Mouse (Mus musculus) G1E (cell line): ENCODE measurements around the gene Perm1.

ENCODE experiments used
- CTCF ChIP-seq: IDR thresholded peaks from 2 replicates; pipeline ENCODE4 v1.5.1; 2012; ENCODE audit warnings: low read depth, low read length, inconsistent platforms, mixed read lengths
- GATA1 ChIP-seq: IDR thresholded peaks from 2 replicates; pipeline ENCODE4 v1.6.1; 2012; ENCODE audit warnings: borderline replicate concordance, low read length, inconsistent platforms, mixed read lengths
- GATA2 ChIP-seq: IDR thresholded peaks from 2 replicates; pipeline ENCODE4 v1.6.1; 2012; ENCODE audit warnings: low read depth, low read length, inconsistent platforms, borderline replicate concordance
- TAL1 ChIP-seq: conservative IDR thresholded peaks from 2 replicates; pipeline ENCODE4 v1.6.1; 2012; ENCODE audit warnings: low read depth, low read length, inconsistent platforms, mixed read lengths

- TF ChIP-seq CTCF (no peak), TAL1 (no peak), GATA1 (no peak), GATA2 (no peak)
Observed at GRCm38 (mm10) chr4:156251081-156251480, 35.4 kb downstream of the Perm1 start.
